Mouse (Mus musculus) G1E (cell line): ENCODE measurements around the gene Gm525.

ENCODE experiments used
- CTCF ChIP-seq: IDR thresholded peaks from 2 replicates; pipeline ENCODE4 v1.5.1; 2012; ENCODE audit warnings: low read depth, low read length, inconsistent platforms, mixed read lengths
- TAL1 ChIP-seq: conservative IDR thresholded peaks from 2 replicates; pipeline ENCODE4 v1.6.1; 2012; ENCODE audit warnings: low read depth, low read length, inconsistent platforms, mixed read lengths

GRCm38 (mm10) chr11:89039325-89039724, 34.3 kb upstream of the Gm525 start:
- TF ChIP-seq TAL1: no peak
- TF ChIP-seq CTCF: peak; percentile 97
